Mouse (Mus musculus) layer of hippocampus, postnatal 25 days (tissue): ENCODE measurements around the gene Yif1b. TPM values are rescaled to one million over a fixed set of nuclear protein-coding genes. Genes with fewer than 3 reads are reported as not detected.
"Not testable (repeated sequence)": the region's sequence is repeated elsewhere in the genome, so short reads cannot be mapped to it uniquely, and the experiment has no call there.

ENCODE experiments used
- DNase-seq, 2 experiments: peaks; one replicate each; pipeline ENCODE4 v3.0.0; 2022; ENCODE audit warnings: mixed read lengths in 2 of 2, low spot score in 1 of 2; ENCODE audit errors: extremely low spot score in 1 of 2
- total RNA-seq, 2 experiments: library from RNA; stranded (reverse); gene quantifications; 2 replicates each; pipeline ENCODE4 v1.2.3; 2021

Yif1b gene
- 10 to 100 TPM; 43.7 to 50.2 TPM for total RNA-seq

DNA sequence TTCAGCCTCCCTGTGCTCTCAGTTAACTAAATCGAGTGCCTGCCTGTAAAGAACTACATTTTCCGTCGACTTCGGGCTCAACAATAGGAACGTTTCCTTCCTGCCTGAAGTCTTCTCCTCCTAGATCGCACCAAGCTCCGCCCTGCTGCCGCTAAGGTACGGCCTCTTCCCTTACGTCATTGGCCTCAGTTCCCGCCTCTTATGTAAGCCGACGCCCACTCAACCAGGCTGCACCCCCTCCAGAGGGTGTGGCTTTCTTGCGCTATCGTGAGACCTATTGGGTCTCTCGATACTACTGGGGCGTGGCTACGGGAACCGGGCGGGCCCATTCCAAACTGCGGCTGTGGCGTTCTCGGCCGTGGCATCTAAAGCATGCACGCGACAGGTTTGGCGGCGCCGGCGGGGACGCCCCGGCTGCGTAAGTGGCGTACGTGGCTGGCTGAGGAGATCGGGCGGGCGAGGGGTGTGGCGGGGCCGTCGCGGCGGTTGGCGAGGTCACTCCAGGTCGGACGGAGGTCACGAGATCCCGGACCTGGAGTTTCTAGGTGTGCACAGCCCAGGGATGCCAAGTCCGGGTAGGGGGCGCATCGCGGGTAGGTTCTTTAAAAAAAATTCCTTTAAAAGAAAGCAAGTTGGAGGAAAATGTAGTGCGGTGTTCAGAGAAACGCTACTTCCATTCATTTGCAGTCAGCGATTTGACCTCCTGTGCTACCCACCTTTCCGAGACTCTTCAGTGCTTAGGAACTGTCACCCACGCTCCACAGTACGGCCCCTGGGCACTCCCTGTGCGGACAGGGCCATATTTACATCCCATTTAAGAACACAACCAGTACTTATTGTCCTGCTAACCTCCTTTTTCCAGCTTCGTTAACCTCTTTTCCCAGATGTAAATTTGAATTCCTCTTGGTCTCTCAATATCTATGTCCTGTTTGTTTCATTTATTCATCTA is at the start of gene Yif1b:
TSS of gene Yif1b (plus strand) at position 311 of the 949 bp plus-strand sequence.
- peak; percentile 83 to 93 for DNase-seq

DNA sequence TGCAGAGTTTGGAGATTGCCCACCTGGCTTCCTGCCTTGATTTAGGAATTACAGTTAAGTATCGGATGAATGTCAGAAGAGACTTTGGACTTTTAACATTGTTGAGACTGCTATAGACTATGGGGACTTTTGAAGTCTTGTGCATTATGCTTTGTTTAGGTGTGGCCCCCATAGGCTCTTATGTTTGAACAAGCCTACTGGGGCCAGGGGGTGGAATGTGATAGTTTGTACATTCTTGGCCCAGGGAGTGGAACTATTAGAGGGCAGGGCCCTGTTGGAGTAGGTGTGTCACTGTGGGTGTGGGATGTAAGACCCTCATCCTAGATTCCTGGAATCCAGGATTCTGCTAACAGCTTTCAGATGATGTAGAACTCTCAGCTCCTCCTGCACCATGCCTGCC is 43.9 kb upstream of the Yif1b start:
- DNase-seq = not testable (repeated sequence)

DNA sequence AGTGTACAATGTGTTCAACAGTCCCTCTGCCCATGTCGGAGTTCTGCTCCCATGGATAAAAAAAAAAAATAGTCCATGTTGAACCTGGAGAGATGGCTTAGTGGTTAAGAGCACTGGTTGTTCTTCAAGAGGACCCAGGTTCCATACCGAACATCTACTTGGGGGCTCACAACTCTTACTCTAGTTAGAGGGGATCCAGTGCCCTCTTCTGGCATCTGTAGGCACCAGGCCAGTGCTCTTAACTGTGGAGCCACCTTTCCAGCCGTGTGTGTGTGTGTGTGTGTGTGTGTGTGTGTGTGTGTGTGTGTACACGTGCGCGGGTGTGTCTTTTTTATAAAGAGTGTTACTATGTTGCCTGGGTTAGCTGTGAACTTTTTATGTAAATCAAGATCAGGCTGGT is 35.6 kb upstream of the Yif1b start:
- DNase-seq = no peak

DNA sequence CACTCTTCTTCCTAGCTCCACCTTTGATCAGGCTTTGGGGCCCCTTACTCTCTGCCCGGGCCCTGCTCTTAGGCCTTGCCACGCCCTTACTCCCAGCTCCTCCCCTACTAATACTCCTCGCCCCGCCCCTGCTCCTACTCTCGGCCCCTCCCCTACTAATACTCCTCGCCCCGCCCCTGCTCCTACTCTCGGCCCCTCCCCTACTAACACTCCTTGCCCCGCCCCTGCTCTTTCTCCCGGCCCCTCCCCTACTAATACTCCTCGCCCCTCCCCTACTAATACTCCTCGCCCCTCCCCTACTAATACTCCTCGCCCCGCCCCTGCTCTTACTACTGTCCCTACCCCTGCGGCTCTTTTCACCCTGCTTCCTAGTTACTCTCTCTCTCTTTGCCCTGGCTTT is 27.1 kb upstream of the Yif1b start:
- not testable (repeated sequence) for DNase-seq

DNA sequence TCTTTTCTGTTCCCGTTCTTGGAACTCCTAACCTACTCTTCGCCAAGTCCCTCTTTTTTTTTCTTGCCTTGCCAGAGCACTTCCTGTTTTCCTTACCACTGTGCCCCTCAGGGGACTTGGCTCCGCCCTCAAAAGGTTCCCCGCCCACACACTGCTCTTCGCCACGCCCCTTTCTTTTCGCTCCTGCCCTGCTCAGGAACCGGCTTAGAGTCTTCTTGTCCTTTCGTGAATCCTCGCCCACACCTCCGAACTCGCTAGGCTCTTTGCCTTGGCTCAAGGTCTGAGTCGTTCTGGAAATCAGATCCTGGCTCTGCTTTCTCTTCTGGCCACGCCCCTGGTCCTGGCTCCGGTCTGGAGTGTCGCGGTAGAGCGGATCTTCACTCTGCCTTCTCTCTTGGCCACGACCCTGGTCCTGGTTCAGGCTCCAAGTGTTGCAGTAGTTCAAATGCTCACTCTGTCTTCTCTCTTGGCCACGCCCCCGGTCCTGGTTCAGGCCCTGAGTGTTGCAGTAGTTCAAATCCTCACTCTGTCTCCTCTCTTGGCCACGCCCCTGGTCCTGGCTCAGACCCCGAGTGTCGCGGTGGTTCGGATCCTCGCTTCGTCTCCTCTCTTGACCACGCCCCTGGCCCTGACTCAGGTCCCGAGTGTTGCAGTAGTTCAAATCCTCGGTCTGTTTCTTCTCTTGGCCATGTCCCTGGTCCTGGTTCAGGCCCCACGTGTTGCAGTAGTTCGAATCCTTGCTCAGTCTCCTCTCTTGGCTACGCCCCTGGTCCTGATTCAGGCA is 26.5 kb upstream of the Yif1b start:
- DNase-seq = peak; percentile 21 to 44

DNA sequence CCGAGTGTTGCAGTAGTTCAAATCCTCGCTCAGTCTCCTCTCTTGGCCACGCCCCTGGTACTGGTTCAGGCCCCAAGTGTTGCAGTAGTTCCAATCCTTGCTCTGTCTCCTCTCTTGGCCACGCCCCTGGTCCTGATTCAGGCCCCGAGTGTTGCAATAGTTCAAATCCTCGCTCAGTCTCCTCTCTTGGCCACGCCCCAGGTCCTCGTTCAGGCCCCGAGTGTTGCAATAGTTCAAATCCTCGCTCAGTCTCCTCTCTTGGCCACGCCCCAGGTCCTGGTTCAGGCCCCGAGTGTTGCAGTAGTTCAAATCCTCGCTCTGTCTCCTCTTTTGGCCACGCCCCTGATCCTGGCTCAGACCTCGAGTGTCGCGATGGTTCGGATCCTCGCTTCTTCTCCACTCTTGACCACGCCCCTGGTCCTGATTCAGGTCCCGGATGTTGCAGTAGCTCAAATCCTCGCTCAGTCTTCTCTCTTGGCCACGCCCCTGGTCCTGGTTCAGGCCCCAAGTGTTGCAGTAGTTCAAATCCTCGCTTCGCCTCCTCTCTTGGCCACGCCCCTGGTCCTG is 25.8 kb upstream of the Yif1b start:
- no peak for DNase-seq

DNA sequence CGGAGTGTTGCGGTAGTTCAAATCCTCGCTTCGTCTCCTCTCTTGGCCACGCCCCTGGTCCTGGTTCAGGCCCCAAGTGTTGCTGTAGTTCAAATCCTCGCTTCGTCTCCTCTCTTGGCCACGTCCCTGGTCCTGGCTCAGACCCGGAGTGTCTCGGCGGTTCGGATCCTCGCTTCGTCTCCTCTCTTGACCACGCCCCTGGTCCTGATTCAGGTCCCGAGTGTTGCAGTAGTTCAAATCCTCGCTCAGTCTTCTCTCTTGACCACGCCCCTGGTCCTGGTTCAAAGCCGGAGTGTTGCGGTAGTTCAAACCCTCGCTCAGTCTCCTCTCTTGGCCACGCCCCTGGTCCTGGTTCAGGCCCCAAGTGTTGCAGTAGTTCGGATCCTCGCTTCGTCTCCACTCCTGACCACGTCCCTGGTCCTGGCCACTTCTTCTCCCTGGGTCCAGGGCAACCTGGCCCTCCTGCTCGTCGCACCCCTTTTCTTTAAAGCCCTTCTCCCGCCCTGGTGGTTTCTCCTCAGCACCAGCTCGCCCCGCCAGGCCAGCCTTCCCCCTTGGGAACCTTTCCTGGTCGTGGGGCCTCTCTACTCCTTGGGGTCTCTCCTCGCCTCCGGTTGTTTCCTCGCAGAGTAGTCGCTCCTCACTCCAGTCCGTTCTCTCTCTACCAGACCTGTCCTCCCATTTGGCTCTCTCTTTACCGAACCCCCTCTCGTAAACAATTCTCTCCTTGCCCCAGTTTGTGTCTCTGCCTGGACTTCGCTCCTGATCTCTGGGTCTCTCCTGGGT is 25.2 kb upstream of the Yif1b start:
- DNase-seq = not testable (repeated sequence)

DNA sequence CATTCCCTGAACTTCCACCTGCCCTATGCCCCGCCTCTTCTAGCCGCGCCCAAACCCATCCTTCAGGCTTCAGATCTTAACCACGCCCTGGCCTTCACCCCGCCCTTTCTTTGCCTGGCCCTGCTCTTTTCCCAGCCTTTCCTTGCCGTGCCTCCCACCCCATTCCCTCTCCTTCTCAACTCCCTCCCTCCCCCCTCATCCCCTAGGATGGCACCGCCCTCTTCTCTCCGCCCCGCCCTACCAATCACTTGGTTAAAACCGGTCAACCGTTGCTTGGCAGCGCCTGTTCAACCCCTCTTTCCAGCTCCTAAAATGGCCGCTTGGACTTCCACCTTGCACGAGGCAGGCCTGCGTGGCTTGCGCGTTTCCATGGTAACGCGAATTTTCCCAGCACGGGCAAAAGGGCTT is 24.4 kb upstream of the Yif1b start, which contains the start of gene Catsperg1:
TSS of gene Catsperg1 (minus strand) at position 361 of the 408 bp plus-strand sequence.
- DNase-seq = no peak

DNA sequence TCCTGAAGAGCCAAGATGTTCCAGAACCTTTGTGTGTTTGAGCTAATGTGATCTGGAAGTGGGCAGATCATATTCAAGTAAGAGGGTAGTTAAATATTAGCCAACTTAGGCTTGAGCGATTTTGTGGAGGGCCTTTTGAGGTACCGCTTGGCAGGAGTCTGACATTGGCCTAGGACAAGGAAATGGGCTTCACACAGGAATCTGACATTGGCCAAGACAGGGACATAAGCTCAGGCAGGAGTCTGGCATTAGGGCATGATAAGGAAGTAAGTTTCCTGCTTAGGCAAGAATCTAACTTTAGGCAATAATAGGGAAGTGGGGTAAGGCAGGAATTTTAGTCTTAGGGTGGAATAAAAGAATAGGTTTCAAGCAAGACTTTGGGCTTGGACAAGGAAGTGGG is 23.9 kb upstream of the Yif1b start:
- no peak for DNase-seq

DNA sequence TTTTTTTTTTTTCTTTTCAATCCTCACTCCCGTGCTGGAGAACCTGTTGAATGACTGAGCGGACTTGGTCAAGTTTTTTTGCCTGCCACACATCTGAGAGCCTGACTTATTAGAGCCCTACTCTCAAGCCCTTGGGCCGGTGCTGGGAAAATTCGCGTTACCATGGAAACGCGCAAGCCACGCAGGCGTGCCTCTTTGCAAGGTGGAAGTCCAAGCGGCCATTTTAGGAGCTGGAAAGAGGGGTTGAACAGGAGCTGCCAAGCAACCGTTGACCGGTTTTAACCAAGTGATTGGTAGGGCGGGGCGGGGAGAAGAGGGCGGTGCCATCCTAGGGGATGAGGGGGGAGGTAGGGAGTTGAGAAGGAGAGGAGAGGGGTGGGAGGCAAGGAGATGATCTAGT is 23.3 kb upstream of the Yif1b start:
- DNase-seq = no peak

DNA sequence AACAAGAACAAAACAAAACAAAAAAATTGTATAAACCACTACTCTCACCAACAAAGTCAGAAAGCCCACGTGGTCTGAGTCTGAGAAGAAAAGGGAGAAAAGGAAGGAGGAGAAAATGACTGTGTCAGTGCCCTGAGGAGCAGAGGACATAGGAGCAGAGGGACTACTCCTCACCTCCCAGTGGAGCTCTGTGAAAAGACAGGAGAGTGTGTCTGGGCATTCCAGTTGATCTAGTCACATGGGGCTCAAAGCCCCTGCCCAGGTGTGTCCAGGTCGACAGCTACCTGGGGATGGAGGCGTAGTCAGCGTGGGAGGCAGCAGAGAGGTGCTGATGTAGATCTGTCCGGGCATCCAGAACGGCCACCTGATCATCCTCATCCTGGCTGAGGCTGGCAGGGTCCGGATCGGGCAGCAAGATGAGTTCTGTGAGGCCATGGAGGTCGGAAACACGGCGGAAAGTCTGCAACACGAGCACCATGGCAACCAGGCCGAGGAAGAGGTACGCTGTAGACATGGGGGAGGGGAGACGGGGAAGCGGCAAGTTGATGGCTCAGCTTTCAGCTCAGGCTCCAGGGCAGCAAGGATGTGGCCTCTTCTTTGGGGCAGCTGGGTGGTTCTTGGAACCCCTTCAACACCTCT is 13.3 kb upstream of the Yif1b start:
- DNase-seq = no peak

DNA sequence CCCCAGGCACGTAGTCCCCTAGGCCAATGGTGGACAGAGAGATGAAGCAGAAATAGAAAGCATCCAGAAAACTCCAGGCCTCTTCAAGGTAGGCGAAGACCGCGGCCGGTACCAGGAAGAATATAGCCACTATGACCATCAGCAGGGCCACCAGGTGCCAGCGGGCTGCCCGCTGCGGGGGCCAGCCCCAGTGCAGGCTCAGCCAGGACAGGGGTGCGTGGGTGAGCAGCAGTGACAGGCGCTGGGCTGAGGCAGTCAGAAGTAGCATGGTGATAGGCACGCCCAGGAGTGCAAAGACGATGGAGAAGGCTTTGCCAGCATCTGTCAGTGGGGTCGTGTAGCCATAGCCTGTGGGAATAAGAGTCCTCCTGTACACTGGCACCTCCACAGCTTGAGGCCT is 12.6 kb upstream of the Yif1b start:
- no peak for DNase-seq

DNA sequence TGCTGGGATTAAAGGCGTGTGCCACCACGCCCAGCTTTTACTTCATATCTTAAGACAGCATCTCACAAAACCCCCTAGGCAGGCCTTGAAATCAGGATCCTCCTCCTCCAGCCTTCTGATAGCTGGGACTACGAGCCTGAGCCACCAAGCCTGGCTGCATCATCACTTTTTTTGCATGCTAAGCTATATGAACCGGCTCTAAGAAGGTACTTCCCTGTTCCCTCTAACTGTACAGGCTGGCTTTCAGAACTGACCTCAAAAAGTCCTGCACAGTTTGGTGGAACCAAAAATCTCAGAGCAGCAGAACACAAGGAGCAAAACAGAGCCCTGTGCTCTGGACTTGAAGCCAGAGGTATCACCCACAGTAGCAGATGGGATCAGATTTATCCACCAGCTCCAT is 9.9 kb upstream of the Yif1b start:
- DNase-seq = no peak

DNA sequence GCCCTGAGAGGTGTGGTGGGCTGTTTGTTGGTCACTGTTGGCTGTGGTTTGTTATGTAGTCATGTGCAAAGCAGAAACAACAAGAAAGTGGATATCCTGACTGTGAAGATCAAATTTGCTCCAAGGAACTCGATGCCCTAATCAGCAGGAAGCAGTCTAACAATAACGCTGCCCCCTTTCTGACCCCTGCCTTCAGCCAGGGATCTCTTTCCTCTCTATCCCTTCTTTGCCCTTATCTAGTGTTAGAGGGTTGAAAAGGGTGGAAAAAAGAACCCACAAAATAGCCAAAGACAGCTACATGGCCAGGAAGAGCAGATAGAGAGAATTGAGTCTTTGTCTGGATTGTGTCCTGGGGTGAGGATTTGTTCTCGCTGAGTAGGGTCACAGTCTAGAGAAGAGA is 7.6 kb upstream of the Yif1b start:
- DNase-seq = no peak

DNA sequence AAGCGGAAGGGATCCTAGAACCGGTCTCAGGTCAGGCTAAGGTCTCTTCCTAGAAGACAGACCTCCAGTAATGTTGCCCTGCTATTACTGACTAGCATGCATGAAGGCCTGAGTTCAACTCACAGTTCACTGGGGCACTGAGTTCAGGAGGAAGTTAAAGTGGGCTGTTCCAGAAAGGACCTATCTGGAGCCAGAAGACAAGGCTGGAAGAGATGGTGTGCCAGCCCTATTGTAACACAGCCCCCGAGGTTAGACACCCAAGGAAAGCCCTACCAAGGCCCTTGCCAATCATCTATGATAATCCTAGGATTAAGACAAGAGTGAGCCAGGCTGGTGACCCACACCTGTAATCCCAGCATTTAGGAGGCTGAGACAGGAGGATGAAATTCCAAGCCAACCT is 6.6 kb upstream of the Yif1b start:
- DNase-seq = no peak

DNA sequence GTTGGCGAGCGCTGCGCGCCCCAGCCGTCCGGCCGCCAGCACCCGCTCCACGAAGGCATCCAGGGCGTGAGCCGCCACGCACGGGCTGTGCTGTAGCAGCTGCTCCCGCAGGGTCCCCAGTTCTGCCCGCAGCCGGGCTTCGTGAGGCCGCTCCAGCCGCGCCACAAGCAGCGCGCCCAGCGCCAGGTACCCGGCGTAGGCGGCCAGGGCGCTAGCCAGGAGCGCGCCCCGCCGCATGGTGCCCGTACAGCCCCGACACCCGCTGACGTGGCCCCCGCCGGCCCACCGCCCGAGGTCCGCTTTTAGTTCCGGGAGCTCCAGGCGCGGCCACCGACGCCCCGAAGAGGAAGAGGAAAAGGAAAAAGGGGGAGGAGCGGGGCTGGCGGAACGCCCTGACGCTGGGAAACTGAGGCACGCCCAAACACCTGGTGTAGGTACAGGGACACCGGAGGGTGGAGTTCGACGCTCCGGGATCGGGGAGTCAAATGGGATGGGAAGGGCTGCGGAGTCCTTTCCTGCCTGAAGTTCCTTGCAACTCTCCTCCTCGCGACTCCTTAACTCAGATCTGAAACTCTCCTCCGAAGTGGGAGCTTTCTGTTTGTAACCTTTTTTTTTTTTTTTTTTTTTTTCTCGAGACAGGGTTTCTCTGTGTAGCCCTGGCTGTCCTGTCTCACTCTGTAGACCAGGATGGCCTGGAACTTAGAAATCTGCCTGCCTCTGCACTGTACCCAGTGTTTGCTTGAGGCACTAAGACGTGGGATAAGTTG is 5.7 kb upstream of the Yif1b start, which contains the start of gene Kcnk6:
TSS of gene Kcnk6 (minus strand) at position 269 of the 767 bp plus-strand sequence.
- peak in 1 of 2 experiments; percentile 26 for DNase-seq

DNA sequence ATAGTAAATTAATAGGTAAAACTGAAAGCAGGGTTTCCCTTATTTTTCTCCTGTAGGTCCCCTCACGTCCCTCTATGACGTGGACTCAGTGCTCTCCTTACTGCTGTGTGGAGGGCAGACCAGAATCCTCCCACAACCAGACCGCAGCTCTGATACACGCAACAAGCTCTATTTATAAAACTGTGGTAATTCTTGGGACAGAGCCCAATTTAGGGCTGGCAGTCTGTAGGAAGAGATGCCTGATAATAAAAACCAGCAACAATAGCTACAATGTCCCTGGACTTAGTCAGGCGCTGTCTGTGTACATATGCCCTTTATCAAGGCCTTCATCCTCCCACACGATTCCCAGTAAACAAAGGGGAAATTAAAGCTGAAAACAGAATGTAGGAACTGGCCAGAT is 4.4 kb upstream of the Yif1b start:
- DNase-seq = no peak

DNA sequence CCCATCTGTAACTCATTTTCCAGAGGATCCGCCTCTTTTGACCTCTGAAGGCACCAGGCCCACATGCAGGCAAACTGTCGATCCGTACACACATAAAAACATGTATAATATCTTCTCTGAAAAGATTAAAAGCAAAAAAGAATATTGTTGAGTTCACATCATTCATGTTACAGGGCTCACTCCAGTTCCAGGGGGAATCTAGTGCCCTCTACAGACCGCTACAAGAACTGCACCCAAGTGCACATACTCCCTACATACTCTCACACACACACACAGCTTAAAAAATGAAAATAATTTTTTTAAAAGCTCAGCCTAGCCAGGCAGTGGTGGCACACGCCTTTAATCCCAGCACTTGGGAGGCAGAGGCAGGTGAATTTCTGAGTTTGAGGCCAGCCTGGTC is 3.5 kb upstream of the Yif1b start:
- no peak for DNase-seq

DNA sequence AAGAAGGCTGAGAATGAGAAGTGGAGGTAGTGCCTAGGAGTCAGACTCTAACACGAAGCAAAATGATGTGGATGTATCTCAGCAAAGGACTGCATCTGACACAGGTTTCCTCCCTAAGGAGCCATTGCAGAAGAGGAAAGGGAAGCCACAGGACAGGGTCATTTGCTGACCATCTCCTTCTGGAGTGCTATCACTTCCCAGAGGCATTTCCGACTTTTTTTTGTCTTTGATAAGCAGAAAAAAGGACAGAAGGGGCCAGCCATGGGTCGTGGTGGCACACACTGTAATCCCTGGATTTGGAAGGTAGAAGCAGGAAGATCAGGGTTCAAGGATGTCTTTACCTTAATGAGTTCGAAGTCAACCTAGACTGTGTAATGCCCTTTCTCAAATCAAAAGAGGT is 1.5 kb upstream of the Yif1b start:
- no peak for DNase-seq
